Mouse (Mus musculus) stomach, embryonic 14.5 days (tissue): ENCODE measurements at regions not wholly inside any gene's neighbourhood (a gene's known extent, or its start where the extent isn't known, plus 50 kb on each side); places are given as distances from the start of the nearest gene placed in this dataset.

Experiments
- ATAC-seq: fragments of 200-750 bp; cut with Nextera tagmentation; 2 replicates; pipeline ENCODE4 v1.8.0; 2017; ENCODE audit warnings: low read depth, moderate TSS enrichment; ENCODE audit not compliant: insufficient number of reproducible peaks, insufficient read depth, low FRiP score
- H3K27ac ChIP-seq: fragments of 300-500 bp; sonication (generic); 2 replicates; pipeline ENCODE4 v1.5.1; 2014; ENCODE audit warnings: mild to moderate bottlenecking, low read length, moderate library complexity, mixed read lengths
- H3K27me3 ChIP-seq: fragments of 300-500 bp; sonication (generic); 2 replicates; pipeline ENCODE4 v1.6.1; 2014; ENCODE audit warnings: low read length, control low read depth, mixed read lengths; ENCODE audit not compliant: control insufficient read depth, insufficient read depth
- H3K36me3 ChIP-seq: fragments of 300-500 bp; sonication (generic); 2 replicates; pipeline ENCODE4 v1.6.1; 2014; ENCODE audit warnings: mild to moderate bottlenecking, control low read depth, low read length, moderate library complexity, mixed read lengths; ENCODE audit not compliant: control insufficient read depth, insufficient read depth
- H3K4me1 ChIP-seq: fragments of 300-500 bp; sonication (generic); 2 replicates; pipeline ENCODE4 v1.6.1; 2014; ENCODE audit warnings: low read length, control low read depth, mixed read lengths; ENCODE audit not compliant: control insufficient read depth, insufficient read depth
- H3K4me2 ChIP-seq: fragments of 300-500 bp; sonication (generic); replicated peaks from 2 replicates; pipeline ENCODE4 v1.6.1; 2014; ENCODE audit warnings: low read depth, low read length, control low read depth
- H3K4me3 ChIP-seq: fragments of 300-500 bp; sonication (generic); 2 replicates; pipeline ENCODE4 v1.5.1; 2014; ENCODE audit warnings: low read depth, low read length, control low read depth
- H3K9ac ChIP-seq: fragments of 300-500 bp; sonication (generic); replicated peaks from 2 replicates; pipeline ENCODE4 v1.6.1; 2014; ENCODE audit warnings: low read depth, mild to moderate bottlenecking, control low read depth, low read length, moderate library complexity, mixed read lengths
- H3K9me3 ChIP-seq: fragments of 300-500 bp; sonication (generic); 2 replicates; pipeline ENCODE4 v1.6.1; 2016; ENCODE audit warnings: low read depth, low read length, control low read depth; ENCODE audit not compliant: control insufficient read depth
- WGBS: fragments of 180-500 bp; shearing (Covaris S2); extraction: QIAGEN DNeasy Blood & Tissue Kit; methylation state at CpG from one replicate; pipeline ENCODE4 v1.1.7; 2014; 5-methylcytosine and 5-hydroxymethylcytosine counted together

- H3K4me2 ChIP-seq = no peak overlapping the region
- H3K4me3 ChIP-seq = no peak overlapping the region
- WGBS = 84% methylated on average over 1 of the region's 1 CpGs
- ATAC-seq = no peak
- no peaks in the 10 kb centered on the region for H3K27me3 ChIP-seq
- H3K4me1 ChIP-seq = no peaks in the 10 kb centered on the region
- H3K9ac ChIP-seq = no peak overlapping the region
- H3K27ac ChIP-seq = no peak overlapping the region
- H3K9me3 ChIP-seq = no peaks in the 10 kb centered on the region
- no peaks in the 10 kb centered on the region for H3K36me3 ChIP-seq
Measured at GRCm38 (mm10) chr3:21292774-21293173, 783.7 kb upstream of the Tbl1xr1 start.

DNA sequence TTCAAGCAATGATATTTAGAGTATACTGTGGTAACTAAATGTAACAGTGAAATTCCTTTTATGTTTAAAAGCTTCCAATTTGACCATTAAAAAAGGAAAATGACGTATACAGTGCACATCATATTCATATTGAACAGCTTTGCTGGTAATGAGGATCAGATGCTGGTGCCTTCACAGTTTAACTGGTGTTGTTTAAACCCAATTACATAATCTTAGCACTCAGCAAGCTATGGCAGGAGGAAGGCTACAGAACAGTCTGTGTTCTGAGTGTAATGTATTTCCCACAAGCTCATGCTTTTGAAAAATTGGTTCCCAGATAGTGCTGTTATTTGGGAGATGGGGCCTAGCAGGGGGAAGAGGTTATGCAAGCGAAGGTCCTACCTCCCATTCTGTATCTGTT, 783.1 kb upstream of the Tbl1xr1 start:
- Histone ChIP-seq H3K27ac (no peak overlapping the region), H3K9me3 (no peaks in the 10 kb centered on the region), H3K4me3 (no peak overlapping the region), H3K27me3 (no peaks in the 10 kb centered on the region), H3K36me3 (no peaks in the 10 kb centered on the region), H3K4me1 (no peaks in the 10 kb centered on the region), H3K4me2 (no peak overlapping the region), H3K9ac (no peak overlapping the region)
- no peak for ATAC-seq
- 74% methylated on average over 2 of the region's 2 CpGs for WGBS

- no peaks in the 10 kb centered on the region for H3K36me3 ChIP-seq
- WGBS = 83% methylated on average over 3 of the region's 3 CpGs
- no peak for ATAC-seq
- no peak overlapping the region for H3K9ac ChIP-seq
- no peak overlapping the region for H3K4me3 ChIP-seq
- no peak overlapping the region for H3K27ac ChIP-seq
- H3K9me3 ChIP-seq = no peaks in the 10 kb centered on the region
- H3K4me1 ChIP-seq = no peaks in the 10 kb centered on the region
- no peak overlapping the region for H3K4me2 ChIP-seq
- no peaks in the 10 kb centered on the region for H3K27me3 ChIP-seq
Measured at GRCm38 (mm10) chr3:21294776-21295175, 781.7 kb upstream of the Tbl1xr1 start.

DNA sequence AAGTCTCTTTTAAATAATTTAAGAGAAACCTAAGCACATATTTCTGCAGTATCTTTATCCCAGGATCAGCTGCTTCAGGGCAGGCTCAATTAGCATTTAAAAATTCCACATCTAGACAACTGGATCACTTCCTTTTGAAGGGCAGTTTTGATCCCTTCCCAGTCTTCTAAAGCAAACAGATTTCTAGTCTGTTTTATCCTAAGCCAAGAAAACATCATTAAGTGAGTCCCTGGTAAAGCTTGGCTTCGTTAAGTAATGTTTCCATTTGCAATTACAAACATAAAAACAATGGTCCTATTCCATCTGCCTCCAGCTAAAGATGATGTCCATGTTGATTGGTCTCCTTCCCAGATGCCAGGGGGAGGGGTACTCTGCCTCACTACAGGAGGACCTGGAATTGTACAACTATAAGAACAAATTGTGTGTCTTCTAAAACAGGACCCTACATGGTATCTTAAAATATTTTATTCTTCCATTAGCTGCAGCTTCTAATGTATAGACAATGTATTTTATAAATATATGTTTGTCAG, 779.8 kb upstream of the Tbl1xr1 start:
- Histone ChIP-seq H3K27ac (no peak overlapping the region), H3K4me2 (no peak overlapping the region), H3K27me3 (no peaks in the 10 kb centered on the region), H3K4me3 (no peak overlapping the region), H3K36me3 (no peaks in the 10 kb centered on the region), H3K9me3 (no peaks in the 10 kb centered on the region), H3K4me1 (no peaks in the 10 kb centered on the region), H3K9ac (no peak overlapping the region)
- 45% methylated on average over 1 of the region's 1 CpGs for WGBS
- ATAC-seq = no peak

DNA sequence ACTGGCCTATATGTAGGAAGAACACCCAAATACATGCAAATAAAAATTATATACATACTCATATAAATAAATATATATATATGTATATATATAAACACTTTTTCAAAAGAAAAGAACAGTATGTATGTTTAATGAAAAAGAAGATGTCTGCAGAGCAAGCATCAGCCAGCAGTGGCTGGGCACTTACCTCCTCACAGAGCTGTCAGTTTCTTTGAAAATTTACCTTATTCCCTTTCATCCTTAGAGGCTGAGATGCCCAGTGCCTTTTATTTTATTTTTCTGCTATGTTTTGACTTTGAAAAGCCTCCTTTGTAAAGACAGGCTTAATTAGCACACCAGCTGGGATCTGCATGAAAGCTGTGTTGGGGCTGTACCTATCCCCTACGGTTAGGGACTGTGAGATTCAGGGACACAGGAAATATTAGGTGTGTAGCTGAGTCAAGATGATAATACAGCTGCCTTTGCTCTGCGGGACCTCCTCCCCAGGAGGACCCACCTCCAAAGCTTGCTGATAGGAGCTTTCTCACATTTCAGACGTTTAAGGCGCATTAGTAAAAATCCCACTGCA, 751.0 kb upstream of the Tbl1xr1 start:
- no peaks in the 10 kb centered on the region for H3K36me3 ChIP-seq
- H3K4me1 ChIP-seq = no peaks in the 10 kb centered on the region
- H3K4me3 ChIP-seq = no peak overlapping the region
- no peak overlapping the region for H3K4me2 ChIP-seq
- H3K9ac ChIP-seq = no peak overlapping the region
- H3K27me3 ChIP-seq = no peaks in the 10 kb centered on the region
- no peak overlapping the region for H3K27ac ChIP-seq
- no peaks in the 10 kb centered on the region for H3K9me3 ChIP-seq
- WGBS = 46% methylated on average over 4 of the region's 4 CpGs
- ATAC-seq = no peak

- Histone ChIP-seq H3K9ac (no peak overlapping the region), H3K4me2 (no peak overlapping the region), H3K9me3 (no peaks in the 10 kb centered on the region), H3K4me1 (no peaks in the 10 kb centered on the region), H3K27ac (no peak overlapping the region), H3K36me3 (no peaks in the 10 kb centered on the region), H3K27me3 (no peaks in the 10 kb centered on the region), H3K4me3 (no peak overlapping the region)
- ATAC-seq = no peak
Measured at GRCm38 (mm10) chr3:21341916-21342315, 734.5 kb upstream of the Tbl1xr1 start.

GRCm38 (mm10) chr3:21343095-21343494, 733.4 kb upstream of the Tbl1xr1 start:
- WGBS = 81% methylated on average over 1 of the region's 1 CpGs

DNA sequence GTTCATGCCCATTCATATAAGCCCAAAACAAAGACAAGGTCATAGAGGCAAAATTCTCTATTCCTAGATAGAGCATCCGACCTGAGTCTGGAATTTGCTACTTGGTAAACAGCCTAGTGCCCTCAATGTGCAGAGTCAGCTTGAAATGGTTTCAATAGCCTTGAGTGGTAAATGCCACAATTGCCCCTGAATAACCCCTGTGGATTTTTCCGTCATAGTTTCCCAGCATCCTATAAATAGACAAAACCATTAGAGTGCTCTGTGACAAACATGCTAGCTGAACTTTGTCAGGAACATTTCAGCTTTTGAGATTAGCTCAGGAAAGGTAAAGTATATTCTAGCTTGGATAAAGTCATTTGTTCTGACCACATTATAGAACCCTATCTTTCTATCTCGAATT, 727.0 kb upstream of the Tbl1xr1 start:
- 82% methylated on average over 3 of the region's 3 CpGs for WGBS
- Histone ChIP-seq H3K36me3 (no peaks in the 10 kb centered on the region), H3K4me2 (no peak overlapping the region), H3K27me3 (no peaks in the 10 kb centered on the region), H3K9ac (no peak overlapping the region), H3K4me1 (no peaks in the 10 kb centered on the region), H3K9me3 (no peaks in the 10 kb centered on the region), H3K27ac (no peak overlapping the region), H3K4me3 (no peak overlapping the region)
- no peak for ATAC-seq

More at GRCm38 (mm10) chr3:21343095-21343494, 733.4 kb upstream of the Tbl1xr1 start:
- no peaks in the 10 kb centered on the region for H3K4me1 ChIP-seq
- no peak overlapping the region for H3K4me3 ChIP-seq
- no peak overlapping the region for H3K9ac ChIP-seq
- H3K36me3 ChIP-seq = no peaks in the 10 kb centered on the region
- no peak for ATAC-seq
- H3K27ac ChIP-seq = no peak overlapping the region
- no peaks in the 10 kb centered on the region for H3K27me3 ChIP-seq
- no peaks in the 10 kb centered on the region for H3K9me3 ChIP-seq
- no peak overlapping the region for H3K4me2 ChIP-seq

DNA sequence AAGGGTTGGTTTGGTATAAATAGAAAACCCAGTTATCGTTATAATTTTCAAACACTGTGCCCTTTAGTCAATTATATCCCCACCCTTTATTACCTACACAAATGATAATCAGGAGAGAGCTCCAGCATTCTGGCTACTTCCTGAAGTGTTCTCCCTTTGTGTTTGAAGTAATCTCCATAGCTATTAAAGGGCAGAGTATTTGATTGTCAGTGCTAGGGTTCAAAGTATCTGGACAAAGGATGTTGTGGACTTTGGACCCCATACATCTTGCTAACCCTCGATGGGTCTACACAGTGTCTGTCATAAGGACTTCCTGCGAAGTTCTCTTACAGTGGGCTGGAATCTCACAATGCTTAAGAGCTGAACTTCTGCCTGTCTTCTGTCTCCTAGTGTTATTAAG, 720.3 kb upstream of the Tbl1xr1 start:
- 80% methylated on average over 3 of the region's 3 CpGs for WGBS
- no peak for ATAC-seq

More for the DNA sequence above, 720.3 kb upstream of the Tbl1xr1 start:
- Histone ChIP-seq H3K36me3 (no peaks in the 10 kb centered on the region), H3K4me2 (no peak overlapping the region), H3K4me3 (no peak overlapping the region), H3K9ac (no peak overlapping the region), H3K9me3 (no peaks in the 10 kb centered on the region), H3K4me1 (no peaks in the 10 kb centered on the region), H3K27me3 (no peaks in the 10 kb centered on the region), H3K27ac (no peak overlapping the region)
